8 mouse cellular contexts compared by ENCODE assay signal in the genomic region with DNA sequence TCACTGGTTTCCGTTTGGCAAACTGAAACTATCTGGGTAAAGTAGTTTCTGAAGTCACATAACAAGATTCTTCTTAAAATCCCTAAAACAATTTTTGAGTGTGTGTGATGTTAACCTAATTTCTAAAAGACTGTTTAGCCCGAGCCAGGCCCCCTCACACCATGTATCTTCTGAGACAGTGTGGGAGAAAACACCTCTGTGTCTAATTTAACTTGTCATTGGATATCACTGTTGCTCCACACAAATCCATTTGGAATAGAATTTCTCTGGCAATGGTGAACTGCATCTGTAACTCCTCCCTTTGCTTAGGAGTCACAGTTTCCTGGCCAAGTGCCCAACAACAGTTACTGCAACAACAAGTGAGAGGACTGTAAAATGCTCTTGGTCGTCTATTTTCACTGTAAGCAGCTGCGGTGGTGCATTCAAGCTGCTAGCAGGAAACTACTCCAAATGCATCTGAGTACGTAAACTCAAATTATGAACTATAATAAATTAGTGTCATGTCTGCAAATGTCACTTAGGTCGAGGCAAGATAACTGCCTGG.
A peak's percentile ranks its signal among the peaks of the same experiment; 100 is the strongest.
DNase-seq lines count a peak whose midpoint lies in the region; ATAC-seq lines count a peak whose summit lies in the region.

No protein-coding gene starts in this region.

- H3K4me1 ChIP-seq in kidney, embryonic 15.5 days = peaks cover 27% of the 10 kb centered on the region

- peak; percentile 31 to 84 for DNase-seq in left cerebral cortex, postnatal 10 days (ENCODE audit: extremely low spot score in 1 of 2, low spot score in 2 of 2)
- DNase-seq in left cerebral cortex, adult 8-10 months (ENCODE audit: low spot score in 2 of 2) = no peak
- DNase-seq in adrenal gland, adult (ENCODE audit: inconsistent age in 2 of 2, low spot score in 1 of 2) = peak; percentile 86 to 97
- DNase-seq in gastrocnemius, postnatal 4 days (ENCODE audit: low spot score in 2 of 2) = peak; percentile 60 to 87
- DNase-seq in lung, postnatal 4 days = peak; percentile 69 to 83
- DNase-seq in urinary bladder, postnatal 10 days (ENCODE audit: low spot score) = peak; percentile 20
- DNase-seq in cerebellum, adult 11 months = no peak

- no peaks in the 10 kb centered on the region for H3K9me3 ChIP-seq in kidney, embryonic 15.5 days (replicated peaks)

- no peak overlapping the region for H3K9ac ChIP-seq in kidney, embryonic 15.5 days

- H3K4me3 ChIP-seq in kidney, embryonic 15.5 days (replicated peaks) = no peak overlapping the region

- WGBS in kidney, embryonic 15.5 days = 21% methylated on average over 6 of the region's 6 CpGs

- H3K27ac ChIP-seq in kidney, embryonic 15.5 days = peak overlapping the region; percentile 59

- H3K4me2 ChIP-seq in kidney, embryonic 15.5 days = no peak overlapping the region

- no peak for ATAC-seq in kidney, embryonic 15.5 days (replicated peaks; ENCODE audit: low FRiP score)

- intact Hi-C loops in left cerebral cortex, postnatal 10 days (cut with DNase I) = no loop called here

- H3K36me3 ChIP-seq in kidney, embryonic 15.5 days = no peaks in the 10 kb centered on the region

- no peaks in the 10 kb centered on the region for H3K27me3 ChIP-seq in kidney, embryonic 15.5 days

Comparison
In these comparisons a context has a peak if more than half of its experiments do, and no peak if none do; other contexts are left out.
1. DNase-seq: peak in left cerebral cortex, postnatal 10 days (2 of 2), adrenal gland, adult (2 of 2), gastrocnemius, postnatal 4 days (2 of 2), lung, postnatal 4 days (2 of 2) and urinary bladder, postnatal 10 days (single experiment); none in left cerebral cortex, adult 8-10 months (0 of 2) and cerebellum, adult 11 months (single experiment).